Mouse (Mus musculus): ENCODE measurements around the gene Tnfsf11. TPM values are rescaled to one million over a fixed set of nuclear protein-coding genes. Genes with fewer than 3 reads are reported as not detected.

The Tnfsf11 gene
- polyA plus RNA-seq, 1 experiment from 2014 or later: 0.75 TPM

- 70% methylated on average over 8 of the region's 8 CpGs for WGBS
- H3K36me3 ChIP-seq: no peaks in the 10 kb centered on the region
- no peak overlapping the region for H3K4me2 ChIP-seq (replicated peaks)
- H3K4me3 ChIP-seq: no peak overlapping the region
- H3K9me3 ChIP-seq: no peaks in the 10 kb centered on the region
- H3K9ac ChIP-seq: no peak overlapping the region
- no peak overlapping the region; the same call in 1 of the 2 replicates for H3K27ac ChIP-seq
- H3K27me3 ChIP-seq: no peaks in the 10 kb centered on the region
- ATAC-seq (ENCODE audit: insufficient number of reproducible peaks, insufficient read depth, low FRiP score, low TSS enrichment): 0 out of 2 replicates have a peak, but pooled peaks have one; percentile 15
- H3K4me1 ChIP-seq: peaks cover 6% of the 10 kb centered on the region
Measured at GRCm38 (mm10) chr14:78329765-78330451, 22.1 kb upstream of the Tnfsf11 start.

- no peak overlapping the region for H3K4me3 ChIP-seq
- no peaks in the 10 kb centered on the region for H3K4me1 ChIP-seq
Measured at GRCm38 (mm10) chr14:78323356-78323755, 15.5 kb upstream of the Tnfsf11 start.

GRCm38 (mm10) chr14:78322916-78323315 is 15.1 kb upstream of the Tnfsf11 start:
- Histone ChIP-seq H3K36me3 (no peaks in the 10 kb centered on the region), H3K27me3 (no peaks in the 10 kb centered on the region), H3K4me2 (replicated peaks) (no peak overlapping the region), H3K9me3 (no peaks in the 10 kb centered on the region), H3K4me1 (no peaks in the 10 kb centered on the region), H3K4me3 (no peak overlapping the region), H3K27ac (no peak overlapping the region), H3K9ac (no peak overlapping the region)
- 78% methylated on average over 9 of the region's 9 CpGs for WGBS
- no peak for ATAC-seq (ENCODE audit: insufficient number of reproducible peaks, insufficient read depth, low FRiP score, low TSS enrichment)

More at GRCm38 (mm10) chr14:78323356-78323755, 15.5 kb upstream of the Tnfsf11 start:
- no peak overlapping the region for H3K27ac ChIP-seq
- H3K9ac ChIP-seq: no peak overlapping the region
- H3K4me2 ChIP-seq (replicated peaks): no peak overlapping the region
- H3K36me3 ChIP-seq: no peaks in the 10 kb centered on the region
- 89% methylated on average over 1 of the region's 1 CpGs for WGBS
- ATAC-seq (ENCODE audit: insufficient number of reproducible peaks, insufficient read depth, low FRiP score, low TSS enrichment): no peak
- H3K9me3 ChIP-seq: no peaks in the 10 kb centered on the region
- no peaks in the 10 kb centered on the region for H3K27me3 ChIP-seq

DNA sequence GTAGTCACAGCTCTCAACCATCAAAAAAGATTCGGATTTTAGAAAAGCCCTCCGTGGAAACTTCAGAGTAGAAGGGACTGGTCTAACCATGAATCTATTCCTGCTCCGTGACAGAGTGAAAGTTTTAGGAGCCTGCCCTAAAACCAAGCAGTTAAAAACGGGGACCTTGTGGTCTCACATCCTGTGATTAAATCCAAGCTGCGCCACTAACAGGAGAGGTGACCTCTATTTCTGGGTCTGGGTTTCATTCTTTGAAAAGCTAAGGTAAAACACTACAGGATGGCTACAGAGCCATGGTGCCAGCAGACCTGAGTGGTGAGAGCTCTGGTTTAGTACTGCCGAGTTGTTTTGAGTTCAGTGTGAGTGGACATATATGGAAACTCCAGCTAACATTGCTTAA is 12.4 kb upstream of the Tnfsf11 start:
- H3K27ac ChIP-seq: no peak overlapping the region
- H3K36me3 ChIP-seq: no peaks in the 10 kb centered on the region
- H3K9ac ChIP-seq: no peak overlapping the region
- no peaks in the 10 kb centered on the region for H3K9me3 ChIP-seq
- 85% methylated on average over 6 of the region's 6 CpGs for WGBS
- H3K27me3 ChIP-seq: no peaks in the 10 kb centered on the region
- no peak overlapping the region for H3K4me3 ChIP-seq
- no peak overlapping the region for H3K4me2 ChIP-seq (replicated peaks)
- no peaks in the 10 kb centered on the region for H3K4me1 ChIP-seq
- no peak for ATAC-seq (ENCODE audit: insufficient number of reproducible peaks, insufficient read depth, low FRiP score, low TSS enrichment)

DNA sequence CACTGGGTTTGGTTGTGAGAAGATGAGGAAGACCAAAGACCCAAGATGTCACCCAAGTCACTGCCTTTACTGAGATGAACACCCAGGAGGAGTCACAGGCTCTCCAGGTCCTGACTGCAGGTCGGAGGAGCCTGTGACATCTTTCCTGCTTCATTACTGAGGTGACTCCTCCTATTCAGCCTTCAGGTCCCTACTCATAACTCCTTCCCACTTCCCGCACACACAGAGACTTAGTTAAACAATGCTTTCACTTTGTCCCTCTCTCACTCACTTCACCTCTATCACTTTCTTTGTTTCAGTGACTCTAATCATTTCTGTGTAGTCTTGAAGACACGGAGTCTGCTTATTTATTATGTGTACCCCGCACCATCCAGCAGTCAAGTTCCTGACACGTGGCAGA is 11.7 kb upstream of the Tnfsf11 start:
- no peak overlapping the region for H3K9ac ChIP-seq
- 77% methylated on average over 5 of the region's 5 CpGs for WGBS
- H3K9me3 ChIP-seq: no peaks in the 10 kb centered on the region
- ATAC-seq (ENCODE audit: insufficient number of reproducible peaks, insufficient read depth, low FRiP score, low TSS enrichment): no peak
- H3K27ac ChIP-seq: no peak overlapping the region
- no peaks in the 10 kb centered on the region for H3K4me1 ChIP-seq
- H3K4me2 ChIP-seq (replicated peaks): no peak overlapping the region
- no peaks in the 10 kb centered on the region for H3K36me3 ChIP-seq
- H3K27me3 ChIP-seq: no peaks in the 10 kb centered on the region
- H3K4me3 ChIP-seq: no peak overlapping the region

GRCm38 (mm10) chr14:78319000-78319399 is 11.2 kb upstream of the Tnfsf11 start:
- ATAC-seq (ENCODE audit: insufficient number of reproducible peaks, insufficient read depth, low FRiP score, low TSS enrichment): no peak

GRCm38 (mm10) chr14:78317623-78318022 is 9.8 kb upstream of the Tnfsf11 start:
- no peak overlapping the region for H3K4me3 ChIP-seq
- no peak overlapping the region for H3K27ac ChIP-seq
- no peaks in the 10 kb centered on the region for H3K36me3 ChIP-seq
- H3K9ac ChIP-seq: no peak overlapping the region
- no peak overlapping the region for H3K4me2 ChIP-seq (replicated peaks)
- H3K27me3 ChIP-seq: no peaks in the 10 kb centered on the region
- H3K4me1 ChIP-seq: no peaks in the 10 kb centered on the region
- no peaks in the 10 kb centered on the region for H3K9me3 ChIP-seq
- 79% methylated on average over 5 of the region's 5 CpGs for WGBS
- no peak for ATAC-seq (ENCODE audit: insufficient number of reproducible peaks, insufficient read depth, low FRiP score, low TSS enrichment)

More at GRCm38 (mm10) chr14:78319000-78319399, 11.2 kb upstream of the Tnfsf11 start:
- Histone ChIP-seq H3K27ac (no peak overlapping the region), H3K27me3 (no peaks in the 10 kb centered on the region), H3K36me3 (no peaks in the 10 kb centered on the region), H3K4me2 (replicated peaks) (no peak overlapping the region), H3K9me3 (no peaks in the 10 kb centered on the region), H3K4me1 (no peaks in the 10 kb centered on the region), H3K4me3 (no peak overlapping the region), H3K9ac (no peak overlapping the region)
- 64% methylated on average over 3 of the region's 3 CpGs for WGBS

- no peaks in the 10 kb centered on the region for H3K36me3 ChIP-seq
- 86% methylated on average over 3 of the region's 3 CpGs for WGBS
- H3K27me3 ChIP-seq: peaks cover 6% of the 10 kb centered on the region
- no peaks in the 10 kb centered on the region for H3K9me3 ChIP-seq
- no peak overlapping the region for H3K9ac ChIP-seq
- H3K4me3 ChIP-seq: no peak overlapping the region
- no peak for ATAC-seq (ENCODE audit: insufficient number of reproducible peaks, insufficient read depth, low FRiP score, low TSS enrichment)
- H3K27ac ChIP-seq: no peak overlapping the region
- H3K4me1 ChIP-seq: no peaks in the 10 kb centered on the region
- no peak overlapping the region for H3K4me2 ChIP-seq (replicated peaks)
Measured at GRCm38 (mm10) chr14:78300914-78301313, 6.9 kb downstream of the Tnfsf11 start.

- Histone ChIP-seq H3K27ac (no peak overlapping the region), H3K9me3 (peaks cover 6% of the 10 kb centered on the region; the same call in 1 of the 2 replicates), H3K36me3 (no peaks in the 10 kb centered on the region), H3K9ac (no peak overlapping the region), H3K4me2 (replicated peaks) (no peak overlapping the region), H3K4me1 (no peaks in the 10 kb centered on the region), H3K27me3 (no peaks in the 10 kb centered on the region), H3K4me3 (no peak overlapping the region)
- ATAC-seq (ENCODE audit: insufficient number of reproducible peaks, insufficient read depth, low FRiP score, low TSS enrichment): no peak
- 92% methylated on average over 7 of the region's 7 CpGs for WGBS
Measured at GRCm38 (mm10) chr14:78292687-78293086, 15.2 kb downstream of the Tnfsf11 start.

GRCm38 (mm10) chr14:78289912-78290523 is 17.8 kb downstream of the Tnfsf11 start:
- Histone ChIP-seq H3K9ac (no peak overlapping the region), H3K36me3 (no peaks in the 10 kb centered on the region), H3K27ac (no peak overlapping the region), H3K4me1 (no peaks in the 10 kb centered on the region), H3K4me2 (replicated peaks) (no peak overlapping the region), H3K9me3 (peaks cover 6% of the 10 kb centered on the region; the same call in 1 of the 2 replicates), H3K27me3 (no peaks in the 10 kb centered on the region), H3K4me3 (no peak overlapping the region)
- 72% methylated on average over 9 of the region's 9 CpGs for WGBS
- no peak for ATAC-seq (ENCODE audit: insufficient number of reproducible peaks, insufficient read depth, low FRiP score, low TSS enrichment)

GRCm38 (mm10) chr14:78288903-78289302 is 18.9 kb downstream of the Tnfsf11 start:
- Histone ChIP-seq H3K9ac (no peak overlapping the region), H3K27me3 (no peaks in the 10 kb centered on the region), H3K9me3 (peaks cover 2% of the 10 kb centered on the region; the same call in 1 of the 2 replicates), H3K27ac (no peak overlapping the region), H3K36me3 (no peaks in the 10 kb centered on the region), H3K4me3 (no peak overlapping the region), H3K4me2 (replicated peaks) (no peak overlapping the region), H3K4me1 (no peaks in the 10 kb centered on the region)
- no peak; the same call in 1 of the 2 replicates for ATAC-seq (ENCODE audit: insufficient number of reproducible peaks, insufficient read depth, low FRiP score, low TSS enrichment)
- 21% methylated on average over 5 of the region's 5 CpGs for WGBS
